Mouse (Mus musculus): Measurements from ENCODE around the gene Ikzf2.

DNA sequence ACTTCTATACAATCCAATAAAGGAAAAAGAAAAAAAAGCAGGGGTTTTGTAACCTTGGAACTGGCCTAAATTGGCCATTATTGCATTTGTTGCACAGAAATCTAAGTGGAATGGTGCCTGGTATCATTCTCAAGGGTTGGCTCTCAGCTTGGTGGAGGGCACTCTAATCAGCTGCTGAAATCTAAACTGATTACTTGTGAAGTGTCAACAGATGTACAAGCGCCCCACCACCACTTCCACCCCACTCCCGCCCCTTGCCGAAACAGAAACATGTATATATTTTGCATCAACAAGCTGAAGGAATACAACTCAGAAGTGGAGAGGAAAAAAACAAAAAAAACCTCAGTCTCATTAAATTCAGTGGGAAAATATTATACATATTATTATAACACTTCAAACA is 29.6 kb downstream of the Ikzf2 start:
- no peak for TF ChIP-seq CTCF (IDR thresholded peaks at IDR 0.05; ENCODE audit: insufficient read depth, low read length)
- TF ChIP-seq POLR2A (IDR thresholded peaks at IDR 0.05; ENCODE audit: borderline replicate concordance, extremely low read depth, low read depth, low read length): no peak

Measured in lung, adult 2 months (tissue).